Mouse (Mus musculus): ENCODE results near the gene Nrxn3. TPM values are rescaled to one million over a fixed set of nuclear protein-coding genes. Genes with fewer than 3 reads are reported as not detected.

Nrxn3 gene
- total RNA-seq, 2 experiments from 2014 or later = 217 to 239 TPM

- DNase-seq (ENCODE audit: low spot score in 2 of 2) = no peak
Observed at GRCm38 (mm10) chr12:89482223-89482622, 759.5 kb downstream of the Nrxn3 start.

GRCm38 (mm10) chr12:89504026-89504425, 781.4 kb downstream of the Nrxn3 start:
- no peak for DNase-seq (ENCODE audit: low spot score in 2 of 2)

GRCm38 (mm10) chr12:89505121-89505764, 782.6 kb downstream of the Nrxn3 start:
- DNase-seq (ENCODE audit: low spot score in 2 of 2) = peak; percentile 65 to 70

- no peak for DNase-seq (ENCODE audit: low spot score in 2 of 2)
Observed at GRCm38 (mm10) chr12:89508970-89509369, 786.3 kb downstream of the Nrxn3 start.

GRCm38 (mm10) chr12:89513759-89514158, 791.1 kb downstream of the Nrxn3 start:
- peak; percentile 59 to 78 for DNase-seq (ENCODE audit: low spot score in 2 of 2)

- DNase-seq (ENCODE audit: low spot score in 2 of 2) = no peak
Observed at GRCm38 (mm10) chr12:89516046-89516445, 793.4 kb downstream of the Nrxn3 start.

GRCm38 (mm10) chr12:89530679-89531350, 808.1 kb downstream of the Nrxn3 start:
- no peak for DNase-seq (ENCODE audit: low spot score in 2 of 2)

GRCm38 (mm10) chr12:89551291-89551690, 828.6 kb downstream of the Nrxn3 start:
- peak; percentile 9 to 26 for DNase-seq (ENCODE audit: low spot score in 2 of 2)

- DNase-seq (ENCODE audit: low spot score in 2 of 2) = no peak
Observed at GRCm38 (mm10) chr12:89553223-89553880, 830.7 kb downstream of the Nrxn3 start.

GRCm38 (mm10) chr12:89554171-89554570, 831.5 kb downstream of the Nrxn3 start:
- no peak for DNase-seq (ENCODE audit: low spot score in 2 of 2)

- DNase-seq (ENCODE audit: low spot score in 2 of 2) = no peak
Observed at GRCm38 (mm10) chr12:89554740-89555430, 832.2 kb downstream of the Nrxn3 start.

- DNase-seq (ENCODE audit: low spot score in 2 of 2) = no peak
Observed at GRCm38 (mm10) chr12:89558921-89559320, 836.2 kb downstream of the Nrxn3 start.

GRCm38 (mm10) chr12:89561989-89562565, 839.4 kb downstream of the Nrxn3 start:
- DNase-seq (ENCODE audit: low spot score in 2 of 2) = no peak

GRCm38 (mm10) chr12:89568723-89569377, 846.2 kb downstream of the Nrxn3 start:
- DNase-seq (ENCODE audit: low spot score in 2 of 2) = no peak

GRCm38 (mm10) chr12:89592459-89592858, 869.8 kb downstream of the Nrxn3 start:
- no peak for DNase-seq (ENCODE audit: low spot score in 2 of 2)

GRCm38 (mm10) chr12:89613670-89614069, 891.0 kb downstream of the Nrxn3 start:
- DNase-seq (ENCODE audit: low spot score in 2 of 2) = no peak

- DNase-seq (ENCODE audit: low spot score in 2 of 2) = no peak
Observed at GRCm38 (mm10) chr12:89625746-89626145, 903.1 kb downstream of the Nrxn3 start.

GRCm38 (mm10) chr12:89640046-89640445, 917.4 kb downstream of the Nrxn3 start:
- DNase-seq (ENCODE audit: low spot score in 2 of 2) = no peak

GRCm38 (mm10) chr12:89641460-89641859, 918.8 kb downstream of the Nrxn3 start:
- no peak for DNase-seq (ENCODE audit: low spot score in 2 of 2)

- DNase-seq (ENCODE audit: low spot score in 2 of 2) = peak; percentile 20 to 26
Observed at GRCm38 (mm10) chr12:89653211-89653610, 930.5 kb downstream of the Nrxn3 start.

GRCm38 (mm10) chr12:89661219-89661618, 938.5 kb downstream of the Nrxn3 start:
- DNase-seq (ENCODE audit: low spot score in 2 of 2) = no peak

Measured in left cerebral cortex, adult 18-20 months (tissue).